Mouse (Mus musculus) heart, postnatal 10 days (tissue): ENCODE results near the gene Atf7ip. TPM values are rescaled to one million over a fixed set of nuclear protein-coding genes. Genes with fewer than 3 reads are reported as not detected.

Experiments
- total RNA-seq, 2 experiments: library from RNA; stranded (reverse); gene quantifications; 2 replicates each; pipeline ENCODE4 v1.2.3; 2021

The Atf7ip gene
- total RNA-seq, 2 experiments from 2014 or later: 93.8 to 103 TPM

Other genes with a start within 250 kb of the Atf7ip start
- gene Gm8994, start 178.6 kb upstream of the Atf7ip start, total RNA-seq: not detected
- not detected for gene E330021D16Rik, start 90.6 kb upstream of the Atf7ip start, total RNA-seq
- 10 to 100 TPM; 34.2 to 37.9 TPM for gene Plbd1, start 155.8 kb downstream of the Atf7ip start, total RNA-seq